Mouse (Mus musculus) brain, adult 2 months (tissue): ENCODE data around the gene Gemin7.

ENCODE experiments used
- DNase-seq: peaks from one replicate; pipeline ENCODE4 v3.0.0; 2011; ENCODE audit warnings: low read depth, low spot score

Gene Gemin7

DNA sequence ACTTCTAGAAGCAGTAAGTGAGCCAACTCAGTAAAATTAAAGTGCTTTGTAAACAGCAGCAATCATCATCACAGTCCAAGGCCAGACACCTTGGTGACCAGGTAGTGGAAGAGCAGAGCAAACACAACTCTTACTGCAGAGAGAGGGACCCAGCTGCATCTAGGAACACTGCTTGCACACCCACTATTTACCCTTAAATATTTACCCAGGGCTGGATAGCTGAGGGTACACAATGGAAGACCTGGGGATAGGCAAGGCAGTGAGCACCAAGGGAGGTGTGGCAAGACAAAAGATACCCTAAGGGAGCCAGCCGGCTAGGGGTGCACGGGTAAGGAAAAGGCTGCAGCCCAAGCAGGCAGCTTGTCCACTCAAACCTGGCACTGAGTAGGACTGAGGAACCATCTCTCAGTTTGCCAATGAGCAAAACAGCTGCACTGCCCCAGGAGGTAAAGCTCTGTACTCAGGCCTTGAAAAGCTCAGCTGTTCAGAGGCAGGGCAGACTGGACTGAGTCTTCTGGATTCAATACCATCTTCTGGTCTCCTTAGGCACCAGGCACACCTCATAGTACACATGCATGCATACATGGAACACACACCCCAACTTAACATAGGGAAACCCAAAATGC, 29.9 kb downstream of the Gemin7 start:
- DNase-seq: no peak

DNA sequence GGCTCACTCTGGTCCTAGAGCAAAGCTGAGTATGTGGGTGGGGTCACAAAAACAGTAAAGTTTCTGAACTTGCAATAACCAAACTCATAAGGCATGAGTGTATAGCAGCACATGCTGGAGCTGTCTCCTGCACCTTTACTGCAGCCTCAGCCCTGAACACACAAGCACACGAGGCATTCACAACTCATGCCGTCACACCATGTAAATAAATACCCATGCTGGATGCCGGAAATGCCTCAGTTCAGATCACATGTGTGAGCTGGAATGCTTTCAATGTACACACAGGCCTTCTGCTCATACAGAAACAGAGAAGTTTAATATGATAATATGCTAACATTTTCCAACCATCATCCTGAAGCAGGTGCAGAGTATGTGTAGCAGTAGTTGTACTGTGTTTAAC, 31.4 kb downstream of the Gemin7 start:
- DNase-seq: no peak

DNA sequence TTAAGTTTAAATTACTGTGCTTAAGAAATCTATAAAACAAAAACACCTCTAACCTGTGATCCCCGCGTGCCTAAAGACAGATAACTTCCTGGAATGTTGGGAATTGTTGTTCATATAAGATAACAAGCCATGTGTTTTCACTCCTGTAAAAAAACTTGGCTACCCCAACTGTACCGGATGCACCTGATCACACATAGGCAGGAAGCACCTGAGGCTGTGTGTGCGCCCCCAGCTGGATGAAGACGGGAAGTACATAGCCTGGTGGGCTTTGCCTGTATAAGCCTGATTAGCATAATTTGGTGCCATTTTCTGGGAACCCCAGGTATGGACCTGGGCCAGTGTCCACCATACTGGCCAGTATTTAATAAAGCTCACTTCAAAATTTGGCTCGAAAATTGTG, 33.8 kb downstream of the Gemin7 start:
- DNase-seq: no peak

DNA sequence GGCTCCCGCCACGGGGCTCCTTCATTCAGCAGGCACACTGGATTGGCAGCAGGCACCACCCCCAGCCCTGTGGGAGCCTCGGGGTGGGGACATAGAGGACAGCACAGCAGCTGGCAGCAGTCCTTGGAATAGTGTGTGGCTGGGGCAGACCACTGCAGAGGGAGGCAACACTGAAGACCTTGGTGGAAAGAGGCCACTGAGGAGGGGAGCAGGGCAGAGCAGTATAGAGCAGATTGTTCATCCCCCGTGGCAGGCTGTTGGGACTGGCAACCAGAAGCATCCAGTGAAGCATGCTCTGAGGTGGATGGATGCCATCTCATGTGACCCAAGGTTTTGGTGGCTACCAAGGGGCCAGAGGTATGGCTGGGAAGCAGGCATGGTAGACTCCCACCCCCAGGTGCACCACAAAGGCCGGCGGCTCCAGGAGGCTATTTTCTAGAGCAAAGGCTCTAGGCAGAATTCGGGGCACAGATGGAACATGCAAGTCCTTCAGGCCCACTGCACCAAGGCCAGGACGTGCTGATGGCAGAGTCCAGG, 35.2 kb downstream of the Gemin7 start:
- DNase-seq: peak; percentile 78

DNA sequence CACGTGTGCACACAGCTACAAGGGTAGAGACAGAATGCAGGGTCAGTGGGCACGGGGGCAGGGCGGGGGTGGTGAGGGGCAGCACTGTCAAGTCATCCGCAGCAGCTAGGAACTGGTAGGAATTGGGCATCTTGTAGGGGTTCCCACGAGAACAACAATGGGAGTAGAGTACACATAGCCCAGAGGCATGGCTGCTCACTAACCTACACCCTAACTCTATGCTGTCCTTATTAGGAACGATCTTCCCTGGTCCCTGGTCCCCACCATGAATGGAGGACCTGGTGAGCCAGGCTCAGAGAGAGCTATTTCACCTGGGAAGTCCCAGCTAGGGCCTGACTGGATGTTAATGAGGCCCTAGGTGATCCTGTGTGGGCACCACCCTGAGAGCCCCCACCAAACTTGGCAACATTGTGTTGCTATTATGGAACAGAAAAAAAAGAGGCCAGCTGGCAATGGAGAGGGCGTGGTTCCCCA, 35.7 kb downstream of the Gemin7 start:
- DNase-seq: no peak

DNA sequence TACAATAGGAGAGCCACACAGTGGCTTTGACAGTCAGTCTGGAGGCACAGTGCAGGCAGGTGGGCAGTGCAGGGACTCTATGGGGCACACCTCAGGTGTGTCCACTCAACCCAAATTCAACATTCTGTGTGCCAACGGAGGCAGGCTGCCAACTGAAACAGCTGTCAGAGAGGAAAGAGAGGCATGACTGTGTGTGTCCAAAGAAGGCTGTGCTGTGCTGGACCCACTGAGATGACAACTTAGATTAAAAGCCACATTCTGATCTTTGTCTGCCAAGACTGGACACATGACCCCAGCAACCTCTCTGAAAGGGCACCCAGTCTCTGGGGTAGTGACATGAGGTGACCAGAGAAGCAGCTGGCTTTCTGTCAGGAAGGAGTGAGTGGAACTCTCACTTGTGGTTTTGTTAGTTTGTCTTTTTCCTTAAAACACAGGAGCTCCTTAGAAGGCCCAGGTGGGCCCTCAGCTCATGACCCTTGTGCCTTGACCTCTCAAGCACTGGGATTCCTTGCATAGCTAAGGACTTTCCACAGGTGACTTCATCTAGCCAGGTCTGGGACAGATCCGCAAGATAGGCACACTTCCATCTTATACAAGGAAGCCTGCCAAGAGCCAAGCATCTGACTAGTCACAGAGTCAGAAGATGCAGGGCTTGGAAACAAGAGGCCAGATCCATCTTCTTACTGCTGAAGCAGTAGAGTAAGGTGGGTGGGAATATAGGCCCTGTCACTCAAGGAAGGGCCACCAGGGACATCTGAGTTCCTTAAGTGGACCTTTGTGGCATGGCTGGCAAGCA, 36.4 kb downstream of the Gemin7 start:
- DNase-seq: peak; percentile 52

DNA sequence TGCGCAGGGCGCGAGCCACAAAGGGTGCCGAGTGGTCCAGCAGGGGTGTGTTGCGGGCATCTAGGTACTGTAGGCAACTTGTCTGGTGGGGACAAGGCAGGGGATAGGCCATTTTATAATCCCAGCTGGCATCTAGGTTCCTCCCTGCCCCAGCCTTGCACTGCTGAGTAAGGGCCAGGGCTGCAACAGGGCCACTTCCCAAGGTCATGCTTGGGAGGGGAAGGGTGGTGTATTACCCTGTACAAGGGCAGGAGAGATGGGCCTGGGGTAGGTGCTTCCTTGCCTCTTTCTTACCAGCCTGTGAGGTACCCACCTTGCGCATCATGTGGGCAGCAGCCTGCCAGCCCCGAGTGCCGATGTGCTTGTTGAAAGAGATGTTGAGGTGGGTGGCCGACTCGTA, 42.7 kb downstream of the Gemin7 start:
- no peak for DNase-seq

DNA sequence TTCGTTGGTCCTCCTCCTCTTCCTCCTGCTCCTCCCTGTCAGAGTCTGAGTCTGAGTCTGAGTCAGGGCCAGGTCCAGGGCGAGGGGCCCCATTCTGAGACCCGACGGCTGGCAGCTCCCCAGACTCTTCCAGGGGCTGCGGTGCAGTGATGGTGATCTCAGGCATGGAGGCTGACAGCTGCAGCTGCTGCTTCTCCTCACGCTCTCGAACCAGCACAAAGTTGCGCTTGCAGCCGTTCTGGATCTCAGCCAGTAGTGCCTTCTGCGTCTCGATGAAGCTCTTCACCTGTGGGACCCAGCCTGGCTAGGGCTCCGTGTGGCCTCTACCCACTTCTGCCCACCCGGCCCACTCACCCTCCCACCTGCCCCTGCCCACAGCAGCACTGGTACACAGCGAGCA, 45.2 kb downstream of the Gemin7 start:
- DNase-seq: no peak

DNA sequence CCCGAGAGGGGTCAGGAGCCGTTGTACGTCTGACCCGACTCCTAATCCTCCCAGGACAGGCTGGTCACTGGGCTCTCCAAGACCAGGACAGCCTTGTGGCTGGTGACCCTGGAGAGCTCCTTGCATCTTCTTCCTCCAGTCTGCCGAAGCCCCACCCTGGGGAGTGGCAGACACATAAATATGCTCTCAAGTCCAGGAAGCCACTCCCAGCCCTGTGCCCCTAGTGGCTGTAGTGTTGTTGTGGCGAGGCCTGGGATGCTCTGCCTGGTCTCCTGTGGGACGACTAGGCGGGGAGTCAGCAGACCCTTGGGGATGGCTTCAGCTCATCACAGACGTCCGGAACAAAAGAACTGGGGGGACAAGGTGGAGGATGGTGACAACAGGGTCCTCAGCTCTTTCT, 46.3 kb downstream of the Gemin7 start:
- no peak for DNase-seq

DNA sequence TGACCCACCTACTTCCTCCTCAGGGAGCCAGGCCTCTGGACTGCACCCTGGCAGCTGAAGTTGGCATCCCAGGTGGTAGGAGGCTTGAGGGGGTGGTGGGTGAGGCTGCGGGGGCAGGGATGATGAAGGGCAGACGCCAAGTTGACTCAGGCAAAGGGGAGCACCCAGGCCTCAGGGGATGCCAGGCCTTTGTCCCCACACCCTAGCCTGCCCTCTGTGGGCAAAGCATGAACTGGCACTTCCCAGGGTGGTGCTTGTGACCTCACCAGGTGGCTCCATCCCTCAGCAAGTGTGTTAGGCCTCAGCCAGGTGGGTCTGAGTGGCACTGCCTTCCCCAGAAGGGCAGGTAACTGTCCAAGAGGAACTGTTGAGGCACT, 52.3 kb downstream of the Gemin7 start:
- DNase-seq: no peak

DNA sequence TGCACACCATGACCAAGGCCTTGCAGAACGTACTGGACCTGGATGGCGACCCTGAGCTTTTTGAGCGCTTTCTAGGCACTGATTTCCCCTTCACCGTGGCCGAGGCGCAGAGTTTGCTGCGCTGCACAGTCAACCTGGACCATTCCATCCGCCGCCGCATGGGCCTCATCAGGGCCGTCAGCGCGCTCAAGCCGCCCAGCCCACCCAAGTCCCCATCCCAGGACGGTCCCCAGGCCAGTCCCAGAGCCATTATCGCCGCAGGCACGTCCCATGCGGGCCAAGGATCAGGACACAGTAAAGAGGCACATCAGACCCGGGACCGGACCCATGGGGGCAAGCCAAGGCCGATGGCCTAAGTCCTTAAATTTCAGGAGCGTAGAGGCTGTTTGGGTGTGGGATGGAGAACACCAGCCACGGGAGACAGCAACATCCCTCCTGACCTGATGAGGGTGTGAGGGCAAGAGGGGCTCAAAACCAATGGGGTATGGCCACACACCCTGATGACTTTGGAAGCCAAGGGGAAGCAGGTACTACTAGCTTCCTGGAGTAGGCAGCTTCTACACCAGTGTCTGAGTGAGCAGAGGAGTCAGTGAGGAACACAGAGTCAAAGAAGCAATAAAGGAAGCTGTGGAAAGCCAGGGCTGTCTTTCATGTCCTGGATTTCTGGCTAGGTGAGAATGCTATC, 52.8 kb downstream of the Gemin7 start:
- DNase-seq: no peak

DNA sequence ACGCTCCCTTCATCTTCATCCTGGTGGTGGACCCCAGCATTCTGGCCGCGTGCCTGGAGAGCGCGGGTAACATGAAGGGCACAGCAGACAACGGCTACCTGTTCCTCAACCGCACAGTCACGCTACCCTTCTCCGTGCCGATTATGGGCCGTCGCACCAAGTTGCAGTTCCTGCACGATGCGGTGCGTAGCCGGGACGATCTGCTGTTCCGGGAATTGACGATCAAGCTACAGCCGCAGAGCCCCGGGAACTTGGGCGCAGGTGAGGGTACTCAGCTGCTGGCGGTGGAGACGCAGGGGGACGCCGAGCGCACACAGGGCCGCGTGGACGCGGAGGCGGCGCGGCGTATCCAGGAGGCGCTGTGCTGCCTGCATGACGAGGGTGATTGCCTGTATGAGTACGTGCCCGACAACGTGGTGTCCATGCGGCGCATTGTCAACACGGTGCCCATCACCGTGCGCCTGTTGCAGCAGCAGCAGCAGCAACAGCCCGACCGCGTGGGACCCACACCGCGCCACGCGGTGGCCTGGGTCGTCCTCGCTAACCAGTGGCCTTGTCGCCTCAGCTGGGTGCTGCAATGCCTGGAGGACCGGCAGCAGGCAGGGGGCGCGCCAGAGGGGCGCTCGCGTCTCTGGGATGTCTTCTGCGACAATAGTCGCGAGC, 53.5 kb downstream of the Gemin7 start:
- DNase-seq: peak; percentile 73

DNA sequence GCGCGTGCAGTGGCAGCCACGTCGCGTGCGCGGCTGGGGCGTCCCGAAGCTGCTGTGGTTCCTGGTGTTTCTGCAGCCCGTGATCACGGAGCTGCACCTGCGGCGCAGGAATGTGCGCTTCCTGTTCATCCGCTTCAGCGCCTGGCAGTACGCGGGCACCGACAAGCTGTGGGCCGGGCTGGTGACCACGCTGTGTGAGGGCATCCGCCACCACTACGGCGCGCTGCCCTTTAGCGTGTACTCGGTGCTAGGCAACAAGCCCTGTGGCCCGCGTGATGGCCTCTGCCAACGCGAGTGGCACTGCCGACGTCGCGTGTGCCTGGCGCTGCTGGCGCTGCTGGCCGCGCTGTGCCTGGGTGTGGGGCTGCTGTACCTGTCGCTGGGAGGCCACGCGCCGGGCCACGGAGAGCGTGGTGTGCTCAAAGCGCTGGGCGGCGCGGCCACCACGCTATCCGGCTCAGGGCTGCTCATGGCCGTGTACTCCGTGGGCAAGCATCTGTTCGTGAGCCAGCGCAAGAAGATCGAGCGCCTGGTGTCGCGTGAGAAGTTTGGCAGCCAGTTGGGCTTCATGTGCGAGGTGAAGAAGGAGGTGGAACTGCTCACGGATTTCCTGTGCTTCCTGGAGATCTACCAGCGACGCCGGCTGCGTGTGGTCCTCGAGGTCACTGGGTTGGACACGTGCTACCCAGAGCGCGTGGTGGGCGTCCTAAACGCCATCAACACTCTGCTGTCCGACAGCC, 54.2 kb downstream of the Gemin7 start:
- peak; percentile 52 for DNase-seq

DNA sequence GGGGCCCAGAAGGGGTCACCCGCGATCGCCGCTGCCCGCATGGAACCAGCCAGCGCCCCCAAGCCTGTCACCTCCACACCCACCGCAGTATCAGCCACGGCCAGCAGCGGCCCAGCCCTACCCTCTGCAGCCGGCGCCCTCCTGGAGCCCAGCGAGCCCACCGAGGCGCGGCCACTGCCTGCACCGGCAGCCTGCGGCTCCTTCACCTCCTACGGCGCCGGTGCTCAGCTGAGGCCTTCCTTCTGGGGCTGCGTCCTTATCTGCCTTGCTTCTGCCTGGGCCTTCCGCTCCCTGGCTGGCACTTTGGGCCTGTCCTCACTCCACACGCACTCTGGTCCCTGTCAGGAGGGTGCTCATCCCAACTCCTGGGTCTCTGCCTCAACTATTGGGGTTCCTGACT, 57.4 kb downstream of the Gemin7 start:
- no peak for DNase-seq

DNA sequence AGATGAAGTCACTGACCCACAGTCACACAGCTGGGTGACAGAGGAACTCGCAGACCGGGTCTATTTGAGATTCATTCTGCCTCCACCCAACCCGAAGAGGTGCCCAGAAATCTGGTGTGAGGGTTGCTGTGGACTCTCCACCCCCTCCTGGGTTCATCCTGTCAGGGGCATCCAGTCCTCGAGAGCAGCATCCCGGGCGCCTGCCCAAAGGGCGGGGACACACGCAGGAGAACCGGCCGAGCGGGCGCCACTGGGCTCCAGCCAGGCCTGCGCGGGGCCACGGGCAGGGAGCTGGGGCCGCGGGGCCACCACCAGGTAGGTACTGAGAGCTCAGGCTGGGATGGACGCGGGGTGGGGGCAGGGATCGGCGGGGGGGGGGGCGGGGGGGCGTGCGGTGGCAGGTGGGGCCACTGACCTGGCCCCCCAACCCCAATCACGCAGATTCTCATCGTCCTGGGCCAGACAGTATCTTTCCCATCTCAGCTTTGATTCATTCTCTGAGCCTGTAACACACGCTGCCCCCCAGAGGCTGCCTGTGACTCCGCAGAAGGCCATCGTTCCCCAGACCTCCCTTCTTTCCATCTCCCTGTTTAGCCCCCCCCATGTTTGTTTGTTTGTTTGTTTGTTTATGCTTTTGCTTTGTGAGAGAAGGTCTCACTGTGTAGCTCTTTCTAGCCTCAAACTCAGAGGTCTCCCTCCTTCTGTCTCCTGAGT, 59.6 kb downstream of the Gemin7 start, which contains the start of gene Nkpd1:
Nkpd1 (plus strand) TSS at position 187 of the 714 bp plus-strand sequence.
- peak; percentile 67 for DNase-seq
